Mouse (Mus musculus) cerebellum, adult 11 months (tissue): Measurements from ENCODE around the gene Ncapg.

ENCODE experiments used
- DNase-seq: peaks from one replicate; pipeline ENCODE4 v3.0.0; 2022

Ncapg gene

GRCm38 (mm10) chr5:45709653-45710052 lies 39.9 kb downstream of the Ncapg start:
- no peak for DNase-seq

- DNase-seq: no peak
Measured at GRCm38 (mm10) chr5:45718848-45719488, 49.2 kb downstream of the Ncapg start.

GRCm38 (mm10) chr5:45733751-45734150 lies 64.0 kb downstream of the Ncapg start:
- DNase-seq: no peak

- DNase-seq: no peak
Measured at GRCm38 (mm10) chr5:45737911-45738310, 68.2 kb downstream of the Ncapg start.
